22 mouse cellular contexts compared by ENCODE assay signal in the genomic region with DNA sequence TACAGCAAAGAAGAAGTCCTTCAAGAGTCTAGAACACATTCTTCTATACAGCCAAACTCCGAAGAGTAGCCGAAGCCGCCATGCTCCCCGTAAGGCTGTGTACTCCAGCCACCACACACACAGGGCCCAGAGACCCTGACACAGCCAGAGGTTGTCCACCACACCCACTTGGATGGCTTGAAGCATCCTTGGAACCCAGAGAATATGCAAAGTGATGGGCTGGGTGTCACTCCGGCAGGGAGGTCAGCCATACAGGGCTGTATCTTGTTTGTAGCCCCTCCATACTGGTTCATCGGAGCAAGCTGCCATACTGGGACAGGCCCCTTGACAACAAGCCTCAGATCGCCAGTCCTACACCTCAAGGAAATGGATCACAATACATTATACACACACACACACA. TPM values are rescaled to one million over a fixed set of nuclear protein-coding genes. Genes with fewer than 3 reads are reported as not detected.
DNase-seq lines count a peak whose midpoint lies in the region; ATAC-seq and TF ChIP-seq lines count a peak whose summit lies in the region.
"Had no signal": no experiment of that assay in that cellular context is flagged by ENCODE, and none has a peak within 500 bp of the region (broad histone marks: within the 10 kb centered on the region; RNA-seq: fewer than 3 reads in every experiment).

No protein-coding gene starts in this region.

- no peak for TF ChIP-seq CTCF in heart, adult 2 months (IDR thresholded peaks at IDR 0.05)
- no peak for TF ChIP-seq CTCF in lung, postnatal 0 days (IDR thresholded peaks at IDR 0.05)
- TF ChIP-seq CTCF in stomach, postnatal 0 days (IDR thresholded peaks at IDR 0.05; ENCODE audit: low read depth) = no peak

- H3K27me3 ChIP-seq in heart, embryonic 16.5 days (ENCODE audit: control insufficient read depth, insufficient read depth, low read length) = no peaks in the 10 kb centered on the region
- H3K27me3 ChIP-seq in heart, adult 2 months (ENCODE audit: control insufficient read depth, insufficient read depth, low read length) = no peaks in the 10 kb centered on the region
- H3K27me3 ChIP-seq in lung, postnatal 0 days (replicated peaks; ENCODE audit: insufficient read depth, low read length) = no peaks in the 10 kb centered on the region
- no peaks in the 10 kb centered on the region for H3K27me3 ChIP-seq in intestine, embryonic 15.5 days (replicated peaks)
- no peaks in the 10 kb centered on the region for H3K27me3 ChIP-seq in stomach, postnatal 0 days (ENCODE audit: control insufficient read depth, insufficient read depth, low read length)
- H3K27me3 ChIP-seq: embryonic facial prominence, embryonic 15.5 days; neural tube, embryonic 12.5 days had no signal

- no peaks in the 10 kb centered on the region for H3K9me3 ChIP-seq in heart, embryonic 16.5 days (replicated peaks; ENCODE audit: control insufficient read depth, low read length)
- H3K9me3 ChIP-seq in lung, postnatal 0 days (ENCODE audit: low read length) = no peaks in the 10 kb centered on the region
- H3K9me3 ChIP-seq in intestine, embryonic 15.5 days = no peaks in the 10 kb centered on the region
- H3K9me3 ChIP-seq in stomach, postnatal 0 days (ENCODE audit: control insufficient read depth, low read length) = no peaks in the 10 kb centered on the region
- H3K9me3 ChIP-seq: embryonic facial prominence, embryonic 15.5 days; forebrain, embryonic 10.5 days; hindbrain, embryonic 10.5 days; limb, embryonic 10.5 days; neural tube, embryonic 12.5 days had no signal

- 93% methylated on average over 7 of the region's 7 CpGs for WGBS in heart, embryonic 16.5 days
- WGBS in heart, adult 2 months = 96% methylated on average over 7 of the region's 7 CpGs
- WGBS in lung, postnatal 0 days = 93% methylated on average over 7 of the region's 7 CpGs
- 97% methylated on average over 7 of the region's 7 CpGs for WGBS in intestine, embryonic 15.5 days
- 98% methylated on average over 7 of the region's 7 CpGs for WGBS in stomach, postnatal 0 days

- H3K79me2 ChIP-seq in heart, adult 2 months (replicated peaks; ENCODE audit: control insufficient read depth, insufficient read depth, low read length) = no peaks in the 10 kb centered on the region

- DNase-seq in heart, adult 2 months = no peak
- DNase-seq in lung, postnatal 0 days (ENCODE audit: low spot score) = no peak
- DNase-seq in lung, postnatal 10 days = no peak
- no peak for DNase-seq in stomach, postnatal 0 days (ENCODE audit: low spot score)
- no peak for DNase-seq in gastrocnemius, adult 18-20 months (ENCODE audit: low spot score)
- no peak for DNase-seq in cerebellum, adult 18-20 months
- DNase-seq: adrenal gland, postnatal 25 days; cerebellum, adult 2 months; cerebellum, postnatal 36 days; forebrain, postnatal 0 days; kidney, postnatal 4 days; layer of hippocampus, adult 9-11 months; liver, postnatal 0 days; lung, postnatal 4 days; spleen, adult 18-20 months had no signal

- intact Hi-C loops in heart, adult 2 months (cut with DNase I) = no loop called here

- ATAC-seq in heart, embryonic 16.5 days (replicated peaks; ENCODE audit: extremely low read depth, insufficient read depth, low FRiP score) = no peak
- no peak for ATAC-seq in lung, postnatal 0 days
- ATAC-seq in intestine, embryonic 15.5 days = no peak
- ATAC-seq in stomach, postnatal 0 days (ENCODE audit: low FRiP score, low TSS enrichment) = no peak
- ATAC-seq: forebrain, postnatal 0 days; liver, postnatal 0 days had no signal

- H3K27ac ChIP-seq in heart, embryonic 16.5 days (ENCODE audit: low read length) = peak overlapping the region; percentile 78
- no peak overlapping the region for H3K27ac ChIP-seq in heart, adult 2 months
- H3K27ac ChIP-seq in lung, postnatal 0 days (ENCODE audit: low read length) = 0 out of 2 replicates have a peak overlapping the region, but pooled peaks have one; percentile 66
- 0 out of 2 replicates have a peak overlapping the region, but pooled peaks have one; percentile 9 for H3K27ac ChIP-seq in intestine, embryonic 15.5 days
- H3K27ac ChIP-seq in stomach, postnatal 0 days (replicated peaks) = peak overlapping the region; percentile 84
- H3K27ac ChIP-seq: embryonic facial prominence, embryonic 15.5 days; forebrain, embryonic 10.5 days; hindbrain, embryonic 10.5 days; limb, embryonic 10.5 days; neural tube, embryonic 12.5 days had no signal

- no peak overlapping the region for H3K9ac ChIP-seq in heart, embryonic 16.5 days (ENCODE audit: low read length)
- no peak overlapping the region for H3K9ac ChIP-seq in heart, adult 2 months (ENCODE audit: low read depth, low read length)
- H3K9ac ChIP-seq in lung, postnatal 0 days (replicated peaks; ENCODE audit: low read depth) = no peak overlapping the region
- H3K9ac ChIP-seq in intestine, embryonic 15.5 days = no peak overlapping the region
- no peak overlapping the region for H3K9ac ChIP-seq in stomach, postnatal 0 days (ENCODE audit: low read length)
- H3K9ac ChIP-seq: embryonic facial prominence, embryonic 15.5 days; forebrain, postnatal 0 days; liver, postnatal 0 days; neural tube, embryonic 12.5 days had no signal

- H3K36me3 ChIP-seq in heart, embryonic 16.5 days (ENCODE audit: control insufficient read depth, insufficient read depth) = no peaks in the 10 kb centered on the region
- H3K36me3 ChIP-seq in heart, adult 2 months (ENCODE audit: control insufficient read depth, insufficient read depth, low read length) = no peaks in the 10 kb centered on the region
- no peaks in the 10 kb centered on the region for H3K36me3 ChIP-seq in lung, postnatal 0 days (ENCODE audit: insufficient read depth, low read length)
- 0 out of 2 replicates have a peak, but pooled peaks cover 9% of the 10 kb centered on the region for H3K36me3 ChIP-seq in intestine, embryonic 15.5 days
- H3K36me3 ChIP-seq in stomach, postnatal 0 days (ENCODE audit: control insufficient read depth, insufficient read depth, low read length) = no peaks in the 10 kb centered on the region
- H3K36me3 ChIP-seq: embryonic facial prominence, embryonic 15.5 days; neural tube, embryonic 12.5 days had no signal

- no peak overlapping the region for H3K4me3 ChIP-seq in heart, embryonic 16.5 days (ENCODE audit: low read length)
- H3K4me3 ChIP-seq in heart, adult 2 months = no peak overlapping the region
- no peak overlapping the region for H3K4me3 ChIP-seq in lung, postnatal 0 days (ENCODE audit: low read depth, low read length)
- no peak overlapping the region for H3K4me3 ChIP-seq in intestine, embryonic 15.5 days (replicated peaks)
- H3K4me3 ChIP-seq in stomach, postnatal 0 days (ENCODE audit: low read depth, low read length) = no peak overlapping the region
- H3K4me3 ChIP-seq: embryonic facial prominence, embryonic 15.5 days; forebrain, embryonic 10.5 days; hindbrain, embryonic 10.5 days; limb, embryonic 10.5 days; neural tube, embryonic 12.5 days had no signal

- TF ChIP-seq EP300 in heart, adult 2 months (IDR thresholded peaks at IDR 0.05; ENCODE audit: insufficient read depth, low read depth, low read length) = no peak
- TF ChIP-seq EP300 in lung, postnatal 0 days (IDR thresholded peaks at IDR 0.05) = no peak
- no peak for TF ChIP-seq EP300 in stomach, postnatal 0 days (optimal IDR thresholded peaks at IDR 0.05)

- peaks cover 29% of the 10 kb centered on the region for H3K4me1 ChIP-seq in heart, embryonic 16.5 days (ENCODE audit: control insufficient read depth, insufficient read depth, low read length)
- peaks cover 3% of the 10 kb centered on the region; the same call in 1 of the 2 replicates for H3K4me1 ChIP-seq in heart, adult 2 months (ENCODE audit: control insufficient read depth, insufficient read depth, low read length)
- H3K4me1 ChIP-seq in lung, postnatal 0 days (ENCODE audit: insufficient read depth, low read depth, low read length) = peaks cover 14% of the 10 kb centered on the region
- H3K4me1 ChIP-seq in intestine, embryonic 15.5 days (replicated peaks) = peaks cover 12% of the 10 kb centered on the region; the same call in 1 of the 2 replicates
- no peaks in the 10 kb centered on the region for H3K4me1 ChIP-seq in stomach, postnatal 0 days (replicated peaks; ENCODE audit: control insufficient read depth, insufficient read depth)
- H3K4me1 ChIP-seq: neural tube, embryonic 12.5 days had no signal

- TF ChIP-seq POLR2A in heart, adult 2 months (IDR thresholded peaks at IDR 0.05; ENCODE audit: insufficient read depth, low read depth, low read length) = no peak

- H3K4me2 ChIP-seq in heart, embryonic 16.5 days (ENCODE audit: low read depth, low read length) = no peak overlapping the region
- no peak overlapping the region for H3K4me2 ChIP-seq in lung, postnatal 0 days (replicated peaks; ENCODE audit: low read depth, low read length)
- no peak overlapping the region for H3K4me2 ChIP-seq in intestine, embryonic 15.5 days (replicated peaks)
- no peak overlapping the region for H3K4me2 ChIP-seq in stomach, postnatal 0 days (replicated peaks; ENCODE audit: low read depth)
- H3K4me2 ChIP-seq: embryonic facial prominence, embryonic 15.5 days; neural tube, embryonic 12.5 days had no signal

RNA-seq across cellular contexts. Expression of a gene that starts 37.4 kb away (rescaled TPM):
- 15.1 and 15.7 TPM in 2 replicates for polyA plus RNA-seq in heart, embryonic 16.5 days (2015; fragmentation: Nextera tagmentation; extraction: Ambion mirVana)
- 10 to 100 TPM; 14.0 to 14.4 TPM for total RNA-seq in heart, adult 2 months (2021)
- 10.9 and 18.9 TPM in 2 replicates for polyA plus RNA-seq in heart, adult 2 months (2012; rRNA removed)
- 5.8 and 6.0 TPM in 2 replicates for polyA plus RNA-seq in lung, postnatal 0 days (2015; fragmentation: Nextera tagmentation; extraction: Ambion mirVana)
- 26.5 and 28.8 TPM in 2 replicates for polyA plus RNA-seq in intestine, embryonic 15.5 days (2015; fragmentation: Nextera tagmentation; extraction: Ambion mirVana)
- 17.8 and 20.9 TPM in 2 replicates for polyA plus RNA-seq in stomach, postnatal 0 days (2015; fragmentation: Nextera tagmentation; extraction: Ambion mirVana)
- total RNA-seq in gastrocnemius, adult 18-20 months (2021) = 1 to 10 TPM; 1.3 to 2.2 TPM
